Mouse (Mus musculus) thymus, adult 18-20 months (tissue): Measurements from ENCODE around the gene Runx1.

Experiments used
- DNase-seq, 2 experiments: peaks; one replicate each; pipeline ENCODE4 v3.0.0; 2022; ENCODE audit warnings: mixed read lengths in 2 of 2

Runx1 gene

DNA sequence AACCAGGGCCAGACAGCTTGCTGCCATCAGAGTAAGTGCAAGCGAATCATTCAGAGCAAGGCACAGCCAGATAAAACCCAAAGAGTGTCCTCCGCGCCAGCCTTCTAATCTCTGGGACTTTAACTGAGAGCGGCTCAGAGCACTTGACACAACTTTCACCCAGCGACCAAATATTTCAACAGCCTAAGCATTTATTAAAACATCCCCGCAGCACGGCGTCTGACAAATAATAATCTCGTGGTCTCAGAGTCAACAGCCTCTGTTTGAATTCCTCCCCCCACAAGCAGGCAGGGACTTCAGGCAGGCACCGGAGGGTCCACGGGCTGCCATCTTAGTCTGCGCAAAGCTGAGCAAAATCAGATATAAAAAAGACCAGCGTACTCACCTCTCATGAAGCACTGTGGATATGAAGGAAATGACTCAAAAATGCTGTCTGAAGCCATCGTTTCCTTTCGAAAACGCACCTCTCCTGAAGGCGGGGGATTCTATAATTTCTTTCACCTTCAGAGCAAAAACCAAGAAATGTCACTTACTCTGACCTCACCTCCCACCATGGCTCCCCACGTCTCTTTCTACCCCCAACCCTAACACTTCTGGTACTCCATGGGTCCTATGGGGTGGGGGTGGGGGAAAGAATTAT is 625 bp downstream of the Runx1 start:
- no peak for DNase-seq

DNA sequence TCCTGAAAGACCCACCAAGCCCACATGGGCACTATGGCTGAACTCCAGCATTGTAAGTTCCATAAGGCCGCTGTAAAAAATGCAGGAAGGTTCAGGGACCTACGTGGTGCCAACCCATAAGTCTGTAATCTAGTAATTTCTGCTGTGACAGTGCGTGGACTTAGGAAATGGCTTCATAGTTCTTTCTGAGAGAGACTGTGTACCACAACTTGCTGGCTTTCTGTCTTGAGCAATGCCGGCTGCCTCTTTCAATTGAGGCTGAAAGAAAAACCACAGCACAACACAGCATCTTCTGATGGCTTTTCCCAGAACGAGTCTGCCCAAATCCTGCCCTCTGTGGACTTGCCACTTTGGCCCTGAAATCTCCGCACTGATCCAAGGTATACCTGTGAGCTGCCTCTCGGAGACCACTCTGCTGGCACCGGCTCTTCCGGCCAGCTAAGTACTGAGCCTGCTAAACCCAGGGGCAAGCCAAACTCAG is 1.2 kb downstream of the Runx1 start:
- DNase-seq: no peak

DNA sequence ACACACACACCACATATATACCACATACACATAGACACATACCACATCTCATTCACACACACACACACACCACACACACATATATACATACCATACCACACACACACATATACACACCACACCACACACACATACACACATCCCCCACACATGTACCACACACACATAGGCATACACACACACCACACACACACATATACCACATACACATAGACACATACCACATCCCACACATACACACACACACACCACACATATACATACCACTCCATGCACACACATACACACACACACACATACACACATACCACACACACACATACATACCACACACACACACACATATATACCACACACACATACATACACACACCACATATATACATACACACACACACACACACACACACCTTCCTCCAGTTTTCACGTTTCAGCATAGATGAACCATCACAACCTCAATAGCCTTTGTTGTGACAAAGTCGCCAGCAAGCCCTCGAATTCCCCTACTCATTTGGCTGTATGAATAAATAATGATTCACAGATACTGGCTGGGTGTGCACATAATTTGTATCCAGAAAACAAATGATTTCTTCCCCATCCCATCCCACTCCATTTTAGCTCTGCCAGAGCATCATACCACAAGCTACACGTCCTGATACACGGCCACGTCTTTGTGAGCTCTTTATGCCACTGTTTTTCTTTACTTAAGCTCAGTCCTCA is 1.8 kb downstream of the Runx1 start:
- no peak for DNase-seq

DNA sequence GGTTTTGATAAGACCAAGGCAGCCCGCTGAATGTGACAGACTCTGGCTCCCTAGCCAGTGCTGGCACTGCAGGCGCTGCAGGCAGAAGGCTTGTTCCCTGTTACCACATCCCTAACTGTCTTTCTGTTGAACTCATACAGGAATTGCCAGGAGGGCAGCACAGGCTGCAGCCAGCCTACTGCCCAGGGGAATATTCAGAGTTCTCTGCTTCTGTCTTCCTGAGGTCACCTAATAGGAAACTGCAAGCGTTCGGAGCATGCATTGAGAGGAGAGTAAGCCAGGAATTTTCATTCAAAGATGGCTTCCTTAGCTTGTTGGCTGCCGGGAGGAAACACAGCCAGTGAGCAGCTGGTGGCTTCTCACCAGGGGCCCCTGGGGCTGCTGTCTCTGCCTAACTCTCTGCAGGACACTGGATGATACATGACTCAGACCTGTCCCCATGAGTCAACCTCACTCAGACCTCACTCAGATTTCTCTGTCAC is 2.5 kb downstream of the Runx1 start:
- no peak for DNase-seq

DNA sequence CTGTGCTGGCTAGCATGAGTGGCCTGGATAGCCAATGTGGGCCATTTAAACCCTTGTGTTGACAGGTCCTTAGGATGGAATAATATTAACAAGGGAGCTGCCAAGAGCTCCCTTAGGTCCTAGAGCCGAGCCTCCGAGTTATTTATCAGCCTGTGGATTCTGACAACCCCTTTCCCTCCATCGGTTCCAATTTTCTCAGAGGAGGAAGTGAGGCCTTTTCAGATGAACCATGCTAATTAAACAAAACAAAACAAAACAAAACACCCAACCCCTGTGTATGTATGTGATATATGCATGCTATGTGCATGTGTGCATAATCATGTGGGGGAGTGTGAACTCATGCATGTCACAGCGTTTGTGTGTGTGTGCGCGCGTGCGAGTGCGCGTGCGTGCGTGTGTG is 3.3 kb downstream of the Runx1 start:
- DNase-seq: no peak

DNA sequence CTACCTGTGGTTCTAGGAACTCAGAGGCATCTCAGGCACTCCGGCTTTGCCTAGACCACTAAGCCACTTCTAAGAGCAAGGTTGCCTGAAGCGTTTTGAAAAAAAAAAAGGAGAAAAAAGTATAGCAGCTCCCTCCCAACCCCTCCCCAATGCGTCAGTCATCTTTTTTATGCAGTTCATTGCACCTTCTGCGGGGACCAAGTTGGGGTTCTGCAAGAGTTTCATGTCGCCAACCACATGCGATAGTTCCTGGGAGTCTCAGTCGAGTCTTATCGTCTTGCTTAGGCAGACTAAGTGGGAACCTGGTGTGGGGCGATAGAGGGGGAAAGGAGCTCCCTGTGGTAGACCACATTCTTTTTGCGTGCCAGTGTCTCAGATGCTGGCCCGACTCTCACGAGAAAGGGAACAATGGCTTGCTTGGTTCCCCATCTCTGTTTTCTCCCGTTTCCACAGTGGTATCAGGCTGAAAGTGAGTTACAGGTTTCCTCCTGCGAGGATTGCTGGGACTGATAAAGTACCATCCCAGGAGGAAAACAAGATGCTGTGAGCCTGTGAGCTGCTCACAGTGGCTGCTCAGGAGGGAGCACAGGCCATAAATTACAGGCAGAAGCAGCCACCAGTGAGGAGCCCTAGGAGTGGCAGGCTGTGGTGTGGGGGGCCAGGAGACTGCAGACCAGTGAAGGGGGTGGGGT is 3.9 kb downstream of the Runx1 start:
- peak in 1 of 2 experiments; percentile 61 for DNase-seq

DNA sequence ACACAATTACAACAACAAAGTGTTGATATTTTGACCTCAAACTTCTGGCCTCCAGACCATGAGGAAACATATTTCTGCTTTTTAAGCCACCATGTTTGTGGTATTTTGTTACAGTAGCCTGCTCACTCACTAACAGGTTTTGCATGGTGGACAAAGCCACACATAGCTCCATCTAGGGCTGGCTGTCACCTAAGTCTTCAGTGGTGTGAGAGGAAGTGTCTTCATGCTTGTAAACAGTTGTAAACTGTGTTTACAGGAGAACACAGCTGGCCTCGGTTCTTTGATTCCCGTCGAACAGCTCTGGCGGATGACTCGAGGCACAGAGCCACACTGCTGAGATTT is 4.4 kb downstream of the Runx1 start:
- DNase-seq: no peak

DNA sequence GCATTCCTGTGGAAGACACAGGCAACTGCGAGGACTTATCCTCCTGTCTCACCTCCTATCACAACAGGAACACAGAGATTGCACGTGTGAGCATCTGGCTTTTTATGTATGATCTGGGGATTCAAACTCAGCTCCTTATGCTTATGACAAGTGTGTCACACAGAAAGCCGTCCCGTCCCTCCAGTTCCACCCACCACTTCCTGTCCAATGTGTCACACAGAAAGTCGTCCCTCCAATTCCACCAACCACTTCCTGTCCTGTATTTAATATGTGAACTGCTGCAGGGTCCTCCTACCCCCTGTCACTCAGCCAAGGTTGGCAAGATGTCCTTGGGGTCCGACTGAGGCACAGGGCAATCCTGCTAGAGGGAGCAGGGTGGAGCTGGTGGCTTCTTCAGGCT is 5.5 kb downstream of the Runx1 start:
- DNase-seq: no peak

DNA sequence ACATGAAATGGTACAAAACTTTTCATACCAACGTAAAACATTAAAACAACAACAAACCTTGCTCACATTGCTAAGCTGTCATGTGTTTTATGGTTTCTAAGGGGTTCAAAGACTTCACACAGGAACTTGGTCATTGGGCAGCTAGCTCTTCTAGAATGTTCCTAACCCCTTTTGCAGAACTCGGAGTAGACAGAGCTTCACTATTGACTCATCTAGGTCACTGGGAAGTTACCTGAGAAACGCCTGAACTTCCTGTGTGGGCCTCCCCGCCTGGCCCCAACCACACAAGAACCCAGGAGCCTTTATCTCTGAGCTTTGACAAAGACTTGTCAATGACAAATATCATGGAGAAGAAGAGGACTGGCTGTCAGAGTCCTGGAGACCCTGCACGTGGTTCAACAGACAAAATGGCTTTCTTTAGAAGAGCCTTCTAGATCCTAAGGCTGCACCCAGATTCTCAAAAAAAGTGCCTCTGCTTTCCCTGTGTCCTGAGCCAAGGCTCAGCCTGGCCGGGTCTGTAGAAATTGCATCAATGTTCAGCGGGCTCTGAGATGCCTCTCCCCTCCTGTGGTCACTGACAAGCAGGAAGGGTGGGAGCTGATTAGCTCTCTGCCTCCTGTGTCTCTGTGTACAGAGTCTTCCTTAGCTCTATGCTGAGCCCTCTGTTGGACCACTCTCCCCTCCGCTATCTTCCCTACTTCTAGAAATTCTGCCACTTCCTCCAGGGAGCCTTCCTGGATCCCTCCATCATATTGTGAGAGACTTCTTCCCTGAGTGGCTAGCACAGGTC is 7.3 kb downstream of the Runx1 start:
- no peak for DNase-seq

DNA sequence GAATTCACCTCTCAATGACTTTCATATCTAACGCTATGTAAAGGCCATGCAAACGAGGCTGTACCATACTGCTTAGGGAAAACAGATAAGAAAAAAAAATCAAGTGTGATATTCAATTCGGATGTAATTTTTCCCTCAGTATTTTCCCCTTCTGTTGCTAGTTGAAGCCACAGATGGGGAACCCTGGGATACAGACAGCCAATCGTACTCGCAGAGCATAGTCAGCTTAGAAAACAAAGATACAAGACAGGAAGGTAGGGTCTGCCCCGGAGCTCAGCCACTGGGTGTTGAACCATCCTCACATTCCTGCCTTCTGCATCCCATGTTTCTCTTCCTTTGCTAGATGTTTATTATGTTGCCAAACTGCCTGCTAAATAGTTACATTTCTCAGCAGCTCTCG is 9.9 kb downstream of the Runx1 start:
- DNase-seq: no peak

DNA sequence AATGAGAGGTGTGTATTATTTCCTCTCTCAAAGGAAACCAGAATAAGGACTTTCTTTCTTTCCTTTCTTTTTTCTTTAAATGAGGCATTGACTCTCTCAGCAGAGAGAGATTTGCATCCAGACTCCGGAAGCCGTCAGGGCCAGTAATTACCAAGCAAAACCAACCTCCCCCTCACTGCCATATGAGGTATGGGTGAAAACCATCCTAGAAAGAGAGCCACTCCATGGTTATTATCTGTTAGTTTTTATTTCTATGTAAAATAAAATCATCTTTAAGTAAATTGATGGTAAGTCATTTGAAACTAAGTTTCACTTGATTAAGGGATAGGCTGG is 10.8 kb downstream of the Runx1 start:
- no peak for DNase-seq

DNA sequence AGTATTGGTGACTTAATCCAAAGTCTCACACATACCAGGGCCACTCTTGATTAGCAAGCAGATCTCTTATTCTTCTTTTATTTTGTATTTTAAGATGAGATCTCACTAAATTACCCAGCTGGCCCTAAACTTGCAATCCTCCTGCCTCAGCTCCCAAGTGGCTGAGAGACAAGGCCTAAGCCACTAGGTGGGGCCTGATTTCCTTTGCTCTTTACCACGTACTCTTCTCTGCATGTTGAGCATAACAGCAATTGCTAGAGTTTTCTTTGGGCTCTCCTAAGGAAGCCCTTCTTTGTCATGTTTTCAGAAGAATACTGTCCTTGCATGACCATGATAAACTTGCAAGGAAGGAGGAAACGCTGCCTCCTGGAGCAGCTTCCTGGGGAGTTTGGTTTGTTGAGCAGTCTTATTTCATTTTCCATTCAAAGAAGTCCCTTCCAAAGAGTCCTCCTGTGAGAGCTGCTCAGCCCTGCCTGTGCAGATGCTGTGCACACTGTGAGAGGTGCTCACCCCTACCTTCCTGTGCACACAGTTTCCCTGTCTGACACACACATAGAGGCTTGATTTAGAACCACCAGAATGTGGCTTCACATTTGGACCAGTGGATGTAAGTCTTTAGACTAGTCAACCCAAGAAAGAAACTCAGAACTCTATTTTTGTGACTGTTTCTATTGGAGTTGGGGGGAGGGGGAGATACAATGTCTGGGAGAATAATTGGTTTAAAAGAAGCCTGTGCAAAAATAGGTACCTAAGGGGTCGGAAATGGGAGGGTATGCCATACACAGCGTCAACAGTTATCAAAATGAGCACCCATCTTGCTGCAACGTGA is 11.4 kb downstream of the Runx1 start:
- DNase-seq: peak in 1 of 2 experiments; percentile 50

DNA sequence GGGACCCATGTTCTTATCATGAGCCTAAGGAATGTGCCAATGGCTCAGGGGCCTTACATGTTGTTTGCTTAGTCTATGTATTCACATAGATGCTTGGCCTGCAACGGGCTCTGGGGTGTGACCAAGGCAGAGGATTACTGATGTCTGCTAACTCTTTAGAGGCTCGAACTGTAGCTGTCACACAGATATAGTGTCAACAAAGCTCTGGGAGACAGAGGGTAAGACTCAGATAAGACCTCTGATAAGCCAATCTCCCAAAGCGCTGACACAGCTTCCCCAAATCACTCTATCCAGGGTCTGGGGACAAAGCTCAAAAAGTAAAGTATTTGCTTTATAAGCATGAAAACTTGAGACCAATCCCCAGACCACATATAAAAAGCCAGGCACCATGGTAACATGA is 13.5 kb downstream of the Runx1 start:
- DNase-seq: no peak

DNA sequence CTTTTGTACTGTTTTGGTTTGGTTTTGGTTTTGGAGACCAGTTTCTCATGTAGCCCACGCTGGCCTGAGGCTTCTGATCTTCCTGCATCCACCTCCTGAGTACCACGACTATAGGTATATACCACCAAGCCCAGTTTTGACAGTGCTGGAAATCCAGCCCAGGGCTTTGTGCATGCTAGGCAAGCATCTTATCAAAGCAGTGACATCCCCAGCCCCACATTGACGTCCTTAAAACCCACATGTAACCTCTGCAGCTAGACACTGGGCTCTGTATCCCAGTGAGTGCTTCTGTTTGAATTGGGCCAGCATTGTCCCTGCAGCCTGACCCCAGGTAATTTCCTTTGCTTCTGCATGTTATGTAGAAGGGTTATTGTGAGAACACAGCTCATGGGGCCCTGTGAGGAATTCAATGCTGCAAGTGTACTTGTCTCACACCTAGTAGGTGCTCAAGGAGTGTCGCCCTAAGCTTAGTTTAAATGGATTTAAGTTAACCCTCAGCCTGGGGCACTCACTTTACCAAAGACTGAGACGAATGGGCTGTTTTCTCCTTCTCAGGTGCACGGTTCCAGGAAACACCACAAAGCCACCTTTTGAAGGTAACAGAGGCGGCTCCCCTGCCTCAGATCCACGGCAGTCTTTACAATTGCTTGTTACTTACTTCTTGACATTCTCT is 15.2 kb downstream of the Runx1 start:
- DNase-seq: no peak

DNA sequence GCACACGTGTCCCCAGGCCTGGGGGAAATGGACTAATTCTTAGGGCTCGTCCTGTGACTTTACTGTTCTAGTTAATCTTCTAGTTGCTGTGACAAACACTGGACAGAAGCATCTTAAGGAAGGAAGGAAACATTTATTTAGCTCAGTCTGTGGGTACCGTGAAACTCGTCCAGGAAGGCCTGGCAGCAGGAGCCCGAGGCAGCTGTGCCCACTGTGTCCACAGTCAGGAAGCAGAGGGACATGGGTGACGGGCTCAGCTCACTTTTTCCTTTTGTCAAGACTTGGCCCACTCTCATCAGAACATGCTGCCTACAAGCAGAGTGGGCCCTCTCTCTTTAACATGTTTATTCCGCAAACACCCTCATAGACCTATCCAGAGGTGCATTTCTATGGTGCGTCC is 18.2 kb downstream of the Runx1 start:
- DNase-seq: no peak

DNA sequence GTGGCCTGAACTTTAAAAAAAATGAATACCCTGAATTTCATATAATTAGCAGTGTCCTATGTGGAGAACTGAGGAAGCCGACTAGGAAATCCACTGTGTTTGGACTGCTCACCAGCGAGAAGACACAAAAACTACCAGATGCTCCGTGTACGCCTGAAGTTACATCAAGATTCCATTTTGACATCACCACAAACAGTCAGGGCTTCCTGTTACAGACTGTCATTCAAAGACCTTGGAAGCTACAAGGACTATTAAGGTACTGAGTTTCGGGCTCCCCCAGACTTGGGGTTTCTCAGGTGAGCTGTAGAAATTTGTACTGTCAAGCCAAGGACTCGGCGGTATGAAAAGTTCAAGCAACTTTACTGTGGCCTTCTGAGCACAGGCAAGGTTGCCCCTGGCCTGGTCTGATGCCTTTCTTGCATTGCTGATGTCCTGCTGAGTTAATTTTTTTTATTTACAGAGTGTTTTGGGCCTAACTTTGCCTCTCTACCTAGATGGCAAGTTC is 22.8 kb downstream of the Runx1 start:
- DNase-seq: no peak

DNA sequence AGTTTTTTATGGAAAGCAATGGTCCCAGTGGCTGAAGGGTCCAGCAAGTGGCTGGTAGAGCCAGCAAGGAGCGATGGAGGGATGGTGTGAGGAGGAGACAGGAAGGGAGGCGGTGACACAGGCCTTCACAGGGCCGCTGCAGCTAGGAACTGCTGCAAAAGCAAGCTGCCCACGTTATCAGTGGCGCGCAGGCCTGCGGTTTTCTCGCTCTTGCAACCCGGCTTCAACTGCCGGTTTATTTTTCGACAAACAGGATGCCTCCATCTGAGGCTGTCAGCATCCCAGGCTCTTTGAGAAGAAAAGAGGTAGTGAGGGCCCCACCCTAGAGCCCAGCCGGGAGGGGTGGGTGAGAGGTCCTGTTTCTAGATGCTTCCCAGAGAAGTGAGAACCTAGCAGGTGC is 24.4 kb downstream of the Runx1 start:
- peak; percentile 87 to 91 for DNase-seq

DNA sequence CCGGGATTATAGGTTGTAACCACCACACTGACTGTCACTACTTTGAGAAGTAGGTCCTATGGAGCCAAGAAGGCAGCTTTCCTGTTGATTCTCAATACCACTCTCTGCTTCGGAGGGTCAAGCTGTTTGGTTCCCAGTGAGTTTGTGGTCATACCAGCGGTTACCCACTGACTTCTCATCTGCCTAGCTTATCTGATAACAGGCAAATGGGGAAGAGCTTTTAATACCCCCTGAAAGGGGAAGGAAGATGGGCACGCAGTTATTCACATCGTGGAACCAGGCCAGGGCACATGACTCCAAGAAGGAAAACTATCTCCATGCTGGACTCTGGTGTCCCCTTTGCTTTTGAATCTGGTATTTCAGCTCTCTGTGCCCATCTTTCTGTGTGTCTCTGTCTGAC is 25.1 kb downstream of the Runx1 start:
- DNase-seq: no peak

DNA sequence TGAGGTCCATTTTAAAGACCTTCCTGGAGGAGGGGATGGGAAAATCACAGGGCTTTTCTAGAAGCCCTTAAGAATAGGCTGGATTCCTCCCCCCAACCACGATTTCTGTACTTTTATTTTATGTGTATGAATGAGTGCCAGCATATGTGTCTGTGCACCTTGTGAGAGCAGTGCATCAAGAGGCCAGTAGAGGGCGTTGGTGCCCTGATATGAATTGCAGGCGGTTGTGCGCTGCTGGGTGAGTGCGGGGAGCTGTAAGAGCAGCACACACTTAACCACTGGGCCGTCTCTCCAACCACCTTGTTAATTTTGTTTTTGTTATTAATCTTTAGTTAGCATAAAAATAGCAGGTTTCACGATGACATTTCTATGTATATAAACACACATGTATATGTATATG is 26.0 kb downstream of the Runx1 start:
- DNase-seq: no peak

DNA sequence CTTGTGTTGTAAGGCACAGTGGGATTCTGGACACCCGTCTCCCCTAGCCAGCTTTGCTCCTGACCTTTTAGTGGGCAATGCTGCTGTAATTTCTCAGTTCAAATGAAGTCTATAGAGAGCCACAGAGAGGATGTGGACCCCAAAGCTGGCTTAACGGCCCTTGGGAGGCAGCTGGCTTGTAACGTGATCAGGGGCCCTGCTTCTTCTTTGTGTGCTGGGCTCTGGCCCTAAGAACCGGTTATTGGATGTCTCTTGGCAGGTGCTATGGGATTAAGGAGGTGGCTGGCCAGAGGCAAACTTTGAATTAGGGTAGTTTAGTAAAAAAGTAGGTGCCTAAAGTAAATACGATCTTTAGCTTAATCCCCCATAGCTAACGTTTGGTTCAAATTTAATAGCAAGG is 31.8 kb downstream of the Runx1 start:
- DNase-seq: no peak

DNA sequence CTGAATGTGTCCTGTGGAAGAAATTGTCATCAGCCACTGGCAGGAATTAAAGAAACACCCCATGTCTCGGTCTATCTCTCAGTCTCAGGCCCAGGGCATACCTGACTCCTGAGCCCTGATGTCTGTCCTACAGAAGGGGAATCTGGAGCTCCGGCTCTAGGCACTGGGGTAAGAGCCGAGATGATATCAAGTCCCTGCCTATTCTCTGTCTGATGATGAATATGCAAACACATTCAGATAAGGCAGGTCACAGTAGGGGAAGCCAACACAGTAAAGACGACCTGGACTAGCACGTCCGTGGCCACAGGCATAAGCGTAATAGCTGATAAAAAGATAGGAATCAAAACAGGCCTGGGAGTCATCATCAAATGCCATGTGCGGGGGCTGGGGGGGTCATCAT is 32.2 kb downstream of the Runx1 start:
- no peak for DNase-seq

DNA sequence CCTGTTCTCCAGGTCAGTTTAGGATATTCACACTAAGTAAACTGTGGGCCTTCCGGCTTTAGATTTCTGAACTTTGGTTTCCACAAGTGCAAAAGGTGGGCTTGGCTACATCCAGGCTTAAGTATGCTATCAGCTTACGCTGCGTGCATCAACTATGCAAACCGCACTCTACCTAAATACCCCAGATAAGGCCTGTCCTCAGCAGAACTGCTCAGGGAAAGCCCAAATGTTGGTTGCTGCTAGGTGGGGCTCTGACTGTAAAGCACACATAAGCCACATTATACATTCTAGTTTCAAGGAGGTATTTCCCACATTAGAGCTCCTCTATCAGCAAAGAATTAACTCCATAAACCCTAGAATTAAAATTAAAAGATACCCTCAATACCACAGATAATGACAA is 33.0 kb downstream of the Runx1 start:
- DNase-seq: no peak
